Mouse (Mus musculus) CH12.LX (cell line): ENCODE data around the gene Fchsd2.

Source experiments
- HCFC1 ChIP-seq: IDR thresholded peaks from 2 replicates; pipeline ENCODE4 v1.6.1; 2012; ENCODE audit warnings: low read depth, mild to moderate bottlenecking, inconsistent platforms, low read length, improper control_type of control experiment
- IRF4 ChIP-seq: IDR thresholded peaks from 2 replicates; pipeline ENCODE4 v1.6.1; 2014; ENCODE audit warnings: low read depth, mild to moderate bottlenecking, inconsistent platforms, low read length, improper control_type of control experiment
- ZNF384 ChIP-seq: IDR thresholded peaks from 2 replicates; pipeline ENCODE4 v1.6.1; 2012; ENCODE audit warnings: low read depth, low read length, improper control_type of control experiment, inconsistent platforms

- TF ChIP-seq ZNF384: no peak
- peak; percentile 70 for TF ChIP-seq IRF4
- no peak for TF ChIP-seq HCFC1
These were observed 43.2 kb upstream of the Fchsd2 start for GRCm38 (mm10) chr7:101049326-101050087.
